Mouse (Mus musculus): ENCODE data around the gene Fxr2. TPM values are rescaled to one million over a fixed set of nuclear protein-coding genes. Genes with fewer than 3 reads are reported as not detected.

Fxr2 gene
- total RNA-seq, 2 experiments from 2014 or later: 18.0 to 44.2 TPM

DNA sequence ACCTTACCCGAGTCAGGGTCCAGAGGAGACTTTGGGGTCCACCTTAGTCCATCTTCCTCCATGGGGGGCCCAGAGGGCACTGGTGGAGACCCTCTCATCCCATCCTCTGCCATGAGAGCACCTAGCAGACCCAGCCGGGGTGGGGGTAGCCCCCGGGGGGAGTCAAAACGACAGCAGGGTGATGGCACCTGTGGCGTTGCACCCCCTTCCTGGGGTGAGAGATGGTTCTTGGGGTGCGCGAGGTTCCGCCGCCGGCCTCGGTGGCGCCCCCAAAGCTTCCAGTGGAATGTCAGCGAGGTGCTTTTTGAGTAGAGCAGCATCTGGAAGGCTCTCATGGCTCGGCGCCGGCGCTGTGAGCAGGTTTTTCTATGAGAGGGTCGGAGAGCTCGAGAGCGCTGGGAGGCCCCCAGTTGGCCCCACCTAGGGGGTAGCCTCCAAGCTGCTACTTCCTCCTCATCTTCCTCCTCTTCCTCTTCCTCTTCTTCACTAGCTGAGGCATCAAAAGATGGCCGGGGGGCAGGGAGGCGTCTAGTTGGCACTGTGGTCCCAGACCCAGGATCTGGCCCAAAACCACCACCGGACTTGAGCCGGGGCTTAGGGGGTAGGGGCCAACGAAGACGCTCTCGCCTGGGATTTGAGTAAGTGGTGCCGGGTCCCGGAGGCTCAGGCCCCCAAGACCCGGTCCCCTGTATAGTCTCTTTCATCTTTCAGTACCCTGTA is 47.5 kb downstream of the Fxr2 start:
- ATAC-seq (replicated peaks; ENCODE audit: low FRiP score, poor library complexity, severe bottlenecking): no peak

DNA sequence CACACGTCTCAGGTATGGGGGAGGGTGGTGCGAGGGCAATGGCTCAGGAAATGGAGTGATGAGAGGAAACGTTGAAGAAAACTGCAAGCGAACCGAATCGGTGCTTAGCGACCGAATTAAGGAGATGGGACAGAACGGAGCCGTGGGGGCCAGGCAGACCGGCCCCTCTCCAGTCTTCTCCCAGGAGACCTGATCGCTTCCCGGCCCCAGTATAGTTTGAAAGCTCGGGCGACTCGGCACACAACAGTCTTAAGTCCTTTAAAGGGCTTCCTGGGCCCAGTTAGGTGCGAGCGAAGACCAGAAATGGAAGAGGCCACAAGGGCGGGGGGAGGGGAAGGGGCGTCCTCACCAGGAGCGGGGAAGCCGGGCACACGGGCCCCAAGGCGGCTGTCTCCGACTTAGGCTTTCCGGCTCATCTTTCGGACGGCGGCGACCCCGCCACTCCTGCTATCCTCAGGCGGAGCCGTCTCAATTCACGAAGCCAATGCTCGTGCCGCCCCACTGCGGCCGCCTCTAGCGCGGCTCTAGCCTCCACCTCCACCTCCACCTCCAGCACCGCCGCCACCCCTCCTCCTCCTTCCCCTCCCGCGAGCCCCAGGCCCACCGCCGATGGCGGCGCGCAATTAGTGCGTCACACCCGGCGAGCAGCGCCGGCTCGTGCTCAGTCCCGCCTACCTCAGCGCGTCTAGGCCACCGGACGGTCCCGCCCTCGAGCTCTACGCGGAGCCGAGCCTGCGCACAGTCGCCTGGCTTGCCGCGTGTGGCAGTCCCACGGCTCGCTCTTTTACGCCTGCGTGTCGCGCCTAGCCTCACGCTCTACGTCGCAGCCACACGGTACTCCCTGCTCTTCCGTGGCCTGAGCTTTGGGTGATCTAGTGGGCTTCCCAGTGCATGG is 48.8 kb downstream of the Fxr2 start, which contains the start of gene Senp3:
Gene Senp3, minus strand, starts transcription at position 771 of the 895 bp plus-strand sequence.
- peak; percentile 90 for ATAC-seq (replicated peaks; ENCODE audit: low FRiP score, poor library complexity, severe bottlenecking)

DNA sequence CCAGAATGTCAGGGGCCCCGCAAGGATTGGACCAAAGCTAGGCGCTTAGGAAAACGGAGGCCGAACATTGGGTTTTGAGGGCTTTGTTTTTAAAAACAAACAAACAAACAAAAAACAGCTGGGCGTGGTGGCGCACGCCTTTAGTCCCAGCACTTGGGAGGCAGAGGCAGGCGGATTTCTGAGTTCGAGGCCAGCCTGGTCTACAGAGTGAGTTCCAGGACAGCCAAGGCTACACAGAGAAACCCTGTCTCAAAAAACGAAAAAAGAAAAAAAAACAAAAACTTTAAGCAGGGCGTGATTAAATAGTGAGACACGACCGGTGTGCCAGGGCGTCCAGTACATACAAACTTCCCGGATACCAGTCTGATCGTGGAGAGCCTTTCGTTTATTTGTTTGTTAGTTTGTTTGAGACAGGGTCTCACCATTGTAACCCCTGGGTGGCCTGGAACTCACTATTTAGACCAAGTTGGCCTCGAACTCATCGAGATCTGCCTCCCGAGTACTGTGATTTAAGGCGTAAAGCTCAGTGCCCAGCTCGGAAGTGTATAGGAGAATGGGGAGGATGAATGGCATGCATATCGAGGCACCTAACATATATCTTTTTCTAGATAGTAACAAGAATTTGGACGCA is 49.5 kb downstream of the Fxr2 start:
- ATAC-seq (replicated peaks; ENCODE audit: low FRiP score, poor library complexity, severe bottlenecking): peak; percentile 3; the same call in 1 of the 2 replicates

DNA sequence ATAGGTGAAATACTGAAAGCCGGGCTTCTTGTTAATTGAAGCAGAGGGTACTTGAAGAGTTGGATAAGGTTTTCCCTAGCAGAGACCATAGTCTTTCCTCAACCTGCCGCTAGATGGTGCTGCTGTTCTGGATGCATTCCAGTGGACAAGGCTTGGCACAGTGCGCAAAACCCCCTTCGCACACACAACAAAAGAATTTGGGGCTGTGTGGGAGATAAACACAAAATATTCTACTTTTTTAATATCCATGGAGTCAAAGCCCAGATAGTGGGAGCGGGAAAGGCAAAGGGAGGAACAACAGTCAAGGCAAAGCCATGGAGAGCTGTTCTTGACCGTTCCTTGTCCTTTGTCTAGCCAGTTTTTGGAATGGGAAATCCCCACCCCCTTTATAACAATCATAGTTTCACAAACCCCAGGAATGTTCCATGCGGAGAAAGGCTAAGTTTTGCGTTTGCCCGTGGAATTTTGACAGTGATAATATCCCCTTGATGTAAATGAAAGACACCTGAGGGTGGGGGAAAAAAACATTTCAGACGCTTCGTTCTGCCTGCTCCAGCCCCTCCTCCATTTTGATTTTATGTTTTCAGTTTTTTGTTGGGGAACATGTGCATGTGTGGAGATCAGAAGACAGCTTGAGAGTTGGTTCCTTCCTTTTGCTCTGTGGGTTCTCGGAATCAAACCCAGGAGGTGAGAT is 50.2 kb downstream of the Fxr2 start:
- ATAC-seq (replicated peaks; ENCODE audit: low FRiP score, poor library complexity, severe bottlenecking): peak; percentile 65

DNA sequence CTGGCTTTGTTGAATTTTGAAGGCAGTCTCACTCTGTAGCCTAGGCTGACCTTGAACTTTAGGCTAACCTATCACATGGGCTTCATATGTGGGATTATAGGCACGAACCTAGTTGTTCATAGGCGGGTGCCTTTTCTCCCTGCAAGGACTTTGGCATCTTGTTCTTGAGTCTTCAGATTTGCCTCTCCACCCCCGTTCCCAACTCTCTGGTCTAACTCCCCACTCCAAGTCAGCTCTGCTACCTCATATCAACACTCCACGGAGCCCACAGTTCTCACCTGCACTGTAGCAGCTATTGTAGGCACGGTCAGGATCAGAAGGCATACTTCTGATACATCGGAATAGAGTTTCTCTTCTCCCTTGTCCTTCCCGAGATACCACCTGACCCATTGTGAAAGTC is 50.8 kb downstream of the Fxr2 start:
- no peak for ATAC-seq (replicated peaks; ENCODE audit: low FRiP score, poor library complexity, severe bottlenecking)

DNA sequence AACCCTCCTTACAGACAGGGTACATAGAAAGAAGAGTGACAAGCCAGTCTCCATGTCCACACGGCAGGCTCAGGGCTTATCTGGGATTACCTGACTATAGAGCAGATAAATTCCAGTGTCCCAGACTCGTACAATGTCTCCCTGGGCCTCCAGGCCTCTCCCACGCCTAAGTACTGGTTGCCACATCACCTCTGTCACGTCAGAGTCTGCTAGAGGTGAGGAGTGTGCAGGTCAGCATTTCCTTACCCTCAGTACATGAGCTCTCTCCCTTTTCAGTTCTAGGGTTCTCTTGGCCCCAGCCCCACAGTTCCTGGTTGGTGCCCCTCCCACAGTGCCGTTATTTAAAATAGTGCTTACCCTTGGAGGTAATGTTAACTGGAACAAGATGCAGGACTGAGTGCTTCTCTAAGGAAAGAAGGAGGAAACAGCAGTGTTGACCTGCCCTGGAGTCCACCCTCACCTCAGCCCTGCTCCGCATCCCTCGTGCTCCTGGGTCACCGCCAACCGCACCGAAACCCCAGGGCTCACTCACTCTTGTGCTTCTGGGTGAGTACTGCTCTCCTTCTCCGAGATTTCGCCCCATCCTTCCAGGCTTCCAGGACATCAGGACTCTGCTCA is 51.4 kb downstream of the Fxr2 start:
- no peak for ATAC-seq (replicated peaks; ENCODE audit: low FRiP score, poor library complexity, severe bottlenecking)

DNA sequence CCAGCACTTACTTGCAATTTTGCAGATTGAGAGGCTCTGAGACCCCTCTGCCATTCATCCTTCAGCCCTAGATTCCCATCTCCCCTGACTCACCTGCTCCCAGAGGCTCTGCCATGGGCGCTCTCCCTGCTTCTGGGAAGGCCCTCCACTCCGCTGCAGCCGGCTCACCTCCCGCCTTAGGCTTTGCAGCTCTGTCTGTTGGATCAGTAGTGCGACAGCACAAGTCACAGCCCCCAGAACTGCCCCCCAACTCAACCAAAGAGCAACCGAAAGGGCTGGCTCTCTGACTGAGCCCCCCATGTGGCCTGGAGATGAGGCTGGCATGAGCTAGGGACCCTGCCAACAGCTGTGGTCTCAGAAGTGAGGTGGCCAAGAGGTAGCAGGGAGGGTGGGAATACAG is 52.1 kb downstream of the Fxr2 start:
- ATAC-seq (replicated peaks; ENCODE audit: low FRiP score, poor library complexity, severe bottlenecking): no peak

DNA sequence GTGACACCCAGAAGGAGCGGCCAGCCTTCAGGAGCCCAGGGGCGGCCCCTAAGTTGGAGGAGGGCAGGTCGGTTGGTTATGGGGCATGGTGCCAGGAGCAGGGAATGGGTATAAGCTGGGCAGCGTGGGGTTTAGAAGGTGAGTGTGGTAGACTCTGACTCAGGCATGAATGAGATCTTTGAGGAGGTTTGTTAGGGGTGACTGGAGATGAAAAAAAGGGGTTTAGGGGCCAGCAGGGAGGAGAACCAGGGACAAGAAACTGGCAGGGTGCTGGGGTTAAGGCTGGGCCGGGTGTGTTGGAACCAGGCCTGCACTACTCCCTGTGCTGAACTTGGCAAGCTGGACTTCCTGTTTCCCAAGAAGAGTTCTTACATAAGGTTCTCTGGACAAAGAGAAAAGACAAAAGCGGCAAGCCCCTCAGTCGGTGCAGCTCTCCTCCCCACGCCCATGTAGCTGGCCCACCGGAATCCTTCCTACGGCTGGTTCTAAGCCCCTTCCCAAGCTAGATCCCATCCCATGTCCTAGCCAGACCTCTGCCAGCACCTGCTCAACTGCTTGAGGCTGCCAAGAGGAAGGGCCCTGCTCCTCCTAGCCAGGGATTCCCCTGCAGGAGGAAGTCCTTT is 52.8 kb downstream of the Fxr2 start, which contains the start of gene Tnfsf13:
Gene Tnfsf13, minus strand, starts transcription at position 259 of the 623 bp plus-strand sequence.
- ATAC-seq (replicated peaks; ENCODE audit: low FRiP score, poor library complexity, severe bottlenecking): peak; percentile 22; the same call in 1 of the 2 replicates

DNA sequence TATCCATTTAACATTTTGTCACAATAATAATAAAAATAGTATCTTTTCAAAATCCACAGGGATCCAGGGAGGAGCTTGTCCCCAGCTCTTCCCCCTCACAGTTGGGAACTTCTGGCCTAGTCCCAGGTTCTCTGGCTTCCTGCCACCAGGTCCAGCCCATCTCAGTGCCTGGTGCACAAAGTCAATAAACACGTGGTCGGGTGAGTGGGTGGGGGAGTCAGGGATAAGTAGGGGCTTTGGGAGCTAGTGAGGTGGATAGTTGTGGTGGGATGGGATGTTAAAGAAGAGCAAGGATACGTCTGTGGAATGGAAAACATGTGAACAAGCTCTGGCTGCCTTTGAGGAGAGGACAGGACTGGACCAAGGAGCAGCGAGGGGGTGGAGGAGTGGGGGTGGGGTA is 53.6 kb downstream of the Fxr2 start:
- ATAC-seq (replicated peaks; ENCODE audit: low FRiP score, poor library complexity, severe bottlenecking): no peak

DNA sequence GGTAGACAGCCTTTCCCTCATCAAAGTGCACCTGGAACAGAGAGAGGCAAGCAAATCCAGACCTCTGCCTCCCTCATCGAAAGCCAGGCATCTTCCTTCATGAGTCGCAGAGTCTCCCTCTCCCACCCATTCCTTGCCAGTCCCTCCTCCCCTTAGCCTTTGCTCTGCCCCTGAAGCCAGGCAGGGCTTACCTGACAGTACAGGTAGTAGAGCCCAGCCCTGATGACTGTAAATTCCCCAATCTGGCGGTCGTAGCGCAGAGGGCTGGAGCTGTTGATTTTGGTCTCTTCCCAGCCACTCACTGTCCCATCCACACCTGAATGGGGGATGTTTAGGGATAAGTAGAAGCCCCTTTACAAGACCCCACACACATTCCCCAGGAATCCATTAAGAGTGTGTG is 54.3 kb downstream of the Fxr2 start:
- no peak for ATAC-seq (replicated peaks; ENCODE audit: low FRiP score, poor library complexity, severe bottlenecking)

DNA sequence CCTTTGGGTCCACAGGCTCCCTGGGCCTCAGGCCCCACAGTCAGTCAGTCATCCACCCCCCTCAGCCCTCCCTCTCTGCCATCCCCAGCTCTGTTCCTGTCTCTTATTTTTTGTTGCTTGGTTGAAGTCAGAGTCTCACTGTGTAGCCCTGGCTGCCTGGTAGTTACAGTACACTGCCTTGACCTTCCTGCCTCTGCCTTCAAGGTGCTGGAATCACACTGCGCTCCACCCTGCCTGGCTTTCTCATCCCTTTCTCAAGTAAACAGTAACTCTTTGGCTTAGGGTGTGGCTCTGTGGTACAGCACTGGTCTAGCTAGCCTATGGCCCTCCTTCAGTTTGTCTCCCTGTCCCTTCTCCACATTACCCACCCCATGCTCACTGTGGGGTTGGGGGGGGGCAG is 57.1 kb downstream of the Fxr2 start:
- ATAC-seq (replicated peaks; ENCODE audit: low FRiP score, poor library complexity, severe bottlenecking): no peak

DNA sequence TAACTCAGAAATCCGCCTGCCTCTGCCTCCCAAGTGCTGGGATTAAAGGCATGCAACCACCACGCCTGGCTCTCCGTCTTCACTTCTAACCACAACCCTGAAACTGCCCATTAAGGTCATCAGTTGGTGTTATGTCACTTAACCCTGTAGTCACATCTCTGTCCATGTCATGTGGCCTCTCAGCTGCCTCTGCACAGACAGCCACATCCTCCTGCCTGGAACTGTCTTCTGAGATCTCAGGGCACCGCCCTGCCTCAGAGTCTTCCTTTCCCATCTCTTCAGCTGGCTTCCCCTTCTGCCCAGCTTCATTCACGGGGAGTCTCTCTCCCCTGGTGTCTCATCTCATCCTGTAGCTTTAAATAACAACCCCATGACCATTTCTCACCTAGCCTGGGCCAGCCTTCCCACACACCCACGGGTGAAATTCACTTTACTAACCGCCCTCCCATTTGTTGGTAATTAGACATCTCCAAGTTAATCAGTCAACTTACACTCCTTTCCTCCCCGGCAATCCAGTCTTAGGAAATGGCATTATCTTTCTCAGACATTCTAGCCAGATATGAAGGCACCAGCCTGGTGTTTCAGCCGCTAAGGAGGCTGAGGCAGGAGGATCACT is 59.5 kb downstream of the Fxr2 start:
- ATAC-seq (replicated peaks; ENCODE audit: low FRiP score, poor library complexity, severe bottlenecking): no peak

DNA sequence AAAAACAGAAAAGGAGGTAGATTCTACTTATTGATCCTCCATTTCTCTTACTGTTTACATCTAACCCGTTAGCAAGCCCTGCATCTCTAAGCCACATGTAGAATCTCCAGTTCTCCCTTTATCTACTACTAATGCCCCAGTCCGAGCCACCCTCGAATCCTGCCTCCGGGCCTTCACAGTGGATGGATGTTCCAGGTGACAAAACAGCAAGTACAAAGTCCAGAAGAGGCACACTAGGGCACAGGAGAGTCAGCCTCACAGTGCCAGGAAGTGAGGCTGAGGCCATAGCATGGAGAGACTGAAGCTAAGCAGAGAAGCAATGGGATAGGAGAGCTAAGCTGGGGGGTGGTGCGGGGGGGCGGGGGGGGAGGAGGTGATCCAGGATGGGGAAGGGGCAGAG is 60.1 kb downstream of the Fxr2 start:
- no peak for ATAC-seq (replicated peaks; ENCODE audit: low FRiP score, poor library complexity, severe bottlenecking)

DNA sequence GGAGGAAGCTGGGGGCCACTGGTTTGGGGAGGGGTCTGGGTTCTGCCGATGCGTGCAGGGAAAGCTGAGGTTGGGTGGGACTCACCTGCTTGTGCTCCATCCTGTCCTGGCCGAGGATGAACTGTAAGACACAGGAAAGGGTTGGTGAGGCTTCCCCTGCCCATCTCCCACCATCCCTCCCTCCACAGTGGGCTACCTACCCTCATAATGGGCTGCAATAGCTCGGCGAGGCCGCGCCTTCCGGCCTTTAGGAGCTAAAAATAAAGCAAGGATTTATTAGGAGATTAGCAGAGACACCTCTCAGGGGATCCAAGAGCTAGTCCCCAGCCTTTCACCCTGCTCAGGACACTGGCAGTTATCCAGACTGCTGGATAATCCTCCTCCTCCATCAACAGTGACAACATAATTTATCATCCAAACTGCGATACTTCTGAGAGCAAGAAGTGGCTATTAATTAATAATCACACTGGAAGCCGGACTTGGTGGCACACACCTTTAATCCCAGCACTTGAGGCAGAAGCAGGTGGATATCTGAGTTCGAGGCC is 60.7 kb downstream of the Fxr2 start:
- no peak for ATAC-seq (replicated peaks; ENCODE audit: low FRiP score, poor library complexity, severe bottlenecking)

DNA sequence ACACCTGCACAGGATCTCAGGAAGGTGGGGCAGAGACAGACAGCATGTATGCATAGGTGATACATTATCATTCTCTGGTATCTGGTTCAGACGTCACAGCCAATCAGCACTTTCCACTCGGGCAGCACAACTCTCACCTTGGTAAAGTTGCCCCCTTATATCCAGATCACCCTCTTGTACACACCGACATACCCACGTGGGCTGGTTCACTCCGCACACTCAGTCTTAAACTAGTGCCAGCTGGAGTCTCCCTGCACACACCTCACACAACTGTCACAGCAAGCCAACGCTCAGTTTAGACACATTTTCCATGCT is 62.2 kb downstream of the Fxr2 start:
- no peak for ATAC-seq (replicated peaks; ENCODE audit: low FRiP score, poor library complexity, severe bottlenecking)

DNA sequence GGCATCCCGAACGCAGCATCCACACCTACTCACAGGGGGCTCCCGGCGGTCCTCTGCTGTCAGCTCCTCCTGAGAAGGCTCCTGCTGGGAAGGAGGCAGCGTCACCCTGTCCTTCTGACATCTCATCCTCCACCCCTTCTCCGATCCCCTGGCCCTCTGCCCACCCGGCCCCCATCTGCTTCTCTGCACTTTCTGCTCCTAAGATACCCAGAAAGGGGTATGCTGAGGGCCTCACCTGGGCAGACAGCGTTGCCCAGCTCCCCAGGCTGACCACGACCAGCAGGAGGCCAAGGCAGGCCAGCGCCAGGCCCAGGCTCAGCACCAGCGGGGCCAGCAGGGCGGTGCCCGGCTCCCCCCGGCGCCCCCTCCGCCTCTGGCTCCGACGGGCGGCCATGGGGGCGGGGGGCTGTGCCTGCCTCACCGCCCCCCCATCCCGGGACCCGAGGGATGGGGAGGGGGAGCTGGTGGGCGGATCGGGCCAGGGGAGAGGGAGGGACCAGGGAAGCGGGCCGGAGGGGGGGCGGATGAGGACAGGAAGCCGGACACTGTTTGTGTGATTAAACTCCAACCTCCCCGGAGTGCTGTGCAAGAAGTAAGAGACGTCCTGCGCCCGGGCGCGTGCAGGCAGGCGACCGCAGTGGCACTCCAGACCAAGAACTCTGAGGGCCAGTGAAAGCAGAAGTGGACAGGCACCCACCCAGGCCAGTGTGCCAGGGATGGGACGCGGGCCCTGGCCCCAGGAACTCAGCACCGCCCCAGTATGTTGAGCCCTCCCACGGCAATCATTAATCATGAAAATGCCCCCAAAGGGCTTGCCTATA is 62.8 kb downstream of the Fxr2 start, which contains the start of the genes Tnfsf12 and Tnfsfm13:
Gene Tnfsf12, minus strand, starts transcription at position 489 of the 821 bp plus-strand sequence.
Gene Tnfsfm13, minus strand, starts transcription at position 738 of the 821 bp plus-strand sequence.
- ATAC-seq (replicated peaks; ENCODE audit: low FRiP score, poor library complexity, severe bottlenecking): no peak

DNA sequence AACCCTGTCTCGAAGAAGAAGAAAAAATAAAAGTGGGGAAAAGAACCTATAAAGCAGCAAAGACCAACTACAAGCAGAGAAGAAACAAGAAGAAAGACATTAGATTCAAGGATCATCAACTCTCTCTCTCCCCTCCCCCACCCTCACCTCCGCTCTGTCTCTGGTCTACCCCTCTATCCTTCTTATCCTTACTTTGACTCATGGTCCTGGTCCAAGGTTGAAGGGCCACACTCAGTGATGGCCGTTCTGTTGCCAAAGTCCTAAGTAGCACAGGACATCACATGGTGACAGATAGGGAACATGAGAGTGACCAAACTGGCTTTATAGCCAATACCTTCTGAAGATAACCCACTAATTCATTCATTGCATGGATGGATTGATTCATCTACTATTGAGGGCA is 64.6 kb downstream of the Fxr2 start:
- no peak for ATAC-seq (replicated peaks; ENCODE audit: low FRiP score, poor library complexity, severe bottlenecking)
